8 mouse cellular contexts compared by ENCODE assay signal in the genomic region with DNA sequence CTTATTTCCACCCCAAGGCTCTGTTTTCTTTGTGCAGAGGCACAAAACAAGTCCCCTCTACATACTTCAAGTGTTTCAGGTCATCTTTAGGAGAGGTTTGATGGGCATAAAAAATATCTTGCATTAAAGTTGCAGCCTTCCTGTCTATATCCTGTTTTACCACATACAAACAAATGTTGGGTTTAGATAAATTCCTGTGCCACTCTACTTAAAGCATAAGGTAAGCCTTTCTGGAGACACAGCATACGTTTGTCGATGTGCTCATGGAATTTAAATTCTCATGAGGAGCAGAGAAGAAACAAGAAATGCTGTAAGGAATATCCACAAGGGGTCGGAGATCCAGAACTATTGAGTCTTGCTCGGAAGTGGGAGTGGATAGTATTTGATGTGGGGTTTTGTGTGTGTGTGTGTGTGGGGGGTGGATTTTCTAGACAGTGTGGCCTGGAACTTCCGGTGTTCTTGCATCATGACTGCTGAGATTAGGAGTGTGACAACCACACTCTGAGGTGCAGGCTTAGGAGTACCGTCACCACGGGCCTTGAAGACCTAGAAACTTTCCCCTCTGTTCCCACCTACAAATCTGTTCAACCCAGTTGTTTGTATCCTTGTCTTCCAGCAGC. TPM values are rescaled to one million over a fixed set of nuclear protein-coding genes. Genes with fewer than 3 reads are reported as not detected.
DNase-seq lines count a peak whose midpoint lies in the region; ATAC-seq and TF ChIP-seq lines count a peak whose summit lies in the region.

No protein-coding gene starts in this region.

- H3K4me3 ChIP-seq in G1E (ENCODE audit: low read depth, low read length), result peak overlapping the region; percentile 65; the same call in 1 of the 2 replicates
- H3K4me3 ChIP-seq in hindbrain, embryonic 14.5 days (replicated peaks; ENCODE audit: low read length), result peak overlapping the region; percentile 32; the same call in 1 of the 2 replicates
- H3K4me3 ChIP-seq in midbrain, embryonic 10.5 days, result peak overlapping the region; percentile 49

- ATAC-seq in G1E (ENCODE audit: extremely low read depth, insufficient number of reproducible peaks, low FRiP score, poor library complexity, severe bottlenecking), result no peak
- ATAC-seq in hindbrain, embryonic 14.5 days (ENCODE audit: low FRiP score), result no peak
- ATAC-seq in erythroid progenitor cell, adult 5-6 weeks (replicated peaks; ENCODE audit: low FRiP score, poor library complexity, severe bottlenecking), result no peak

- peak; percentile 92 for DNase-seq in heart, adult 11 months
- DNase-seq in heart, postnatal 4 days, result no peak
- DNase-seq in G1E (ENCODE audit: low spot score), result no peak
- no peak for DNase-seq in hindbrain, embryonic 14.5 days (ENCODE audit: low spot score)
- no peak for DNase-seq in midbrain, embryonic 10.5 days (ENCODE audit: low spot score)
- no peak for DNase-seq in spleen, postnatal 14 days (ENCODE audit: low spot score in 2 of 2)
- DNase-seq in layer of hippocampus, postnatal 14 days (ENCODE audit: low spot score in 2 of 2), result no peak

- peak overlapping the region; percentile 46; the same call in 1 of the 2 replicates for H3K9ac ChIP-seq in hindbrain, embryonic 14.5 days

- no peak for TF ChIP-seq CTCF in G1E (IDR thresholded peaks at IDR 0.05; ENCODE audit: low read depth, low read length)

- H3K9me3 ChIP-seq in G1E (replicated peaks), result no peaks in the 10 kb centered on the region; the same call in 1 of the 2 replicates
- no peaks in the 10 kb centered on the region for H3K9me3 ChIP-seq in hindbrain, embryonic 14.5 days (ENCODE audit: control insufficient read depth, low read length)
- H3K9me3 ChIP-seq in midbrain, embryonic 10.5 days (replicated peaks), result no peaks in the 10 kb centered on the region

- H3K4me1 ChIP-seq in G1E (ENCODE audit: insufficient read depth, low read depth, low read length), result peaks cover 33% of the 10 kb centered on the region
- H3K4me1 ChIP-seq in hindbrain, embryonic 14.5 days (replicated peaks; ENCODE audit: control insufficient read depth, insufficient read depth, low read length), result peaks cover 13% of the 10 kb centered on the region
- H3K4me1 ChIP-seq in midbrain, embryonic 10.5 days, result peaks cover 26% of the 10 kb centered on the region

- no peaks in the 10 kb centered on the region for H3K27me3 ChIP-seq in G1E (ENCODE audit: insufficient read depth, low read length)
- H3K27me3 ChIP-seq in hindbrain, embryonic 14.5 days (ENCODE audit: control insufficient read depth, insufficient read depth, low read length), result no peaks in the 10 kb centered on the region
- no peaks in the 10 kb centered on the region for H3K27me3 ChIP-seq in midbrain, embryonic 10.5 days (ENCODE audit: low read depth, poor library complexity, severe bottlenecking)

- WGBS in hindbrain, embryonic 14.5 days, result 91% methylated on average over 7 of the region's 7 CpGs
- 93% methylated on average over 7 of the region's 7 CpGs for WGBS in midbrain, embryonic 10.5 days

- no peak overlapping the region for H3K27ac ChIP-seq in hindbrain, embryonic 14.5 days
- peak overlapping the region; percentile 46; the same call in 1 of the 2 replicates for H3K27ac ChIP-seq in midbrain, embryonic 10.5 days (replicated peaks)

- H3K4me2 ChIP-seq in hindbrain, embryonic 14.5 days (replicated peaks), result peak overlapping the region; percentile 60

- peaks cover 53% of the 10 kb centered on the region for H3K36me3 ChIP-seq in G1E (replicated peaks)
- peaks cover 26% of the 10 kb centered on the region for H3K36me3 ChIP-seq in hindbrain, embryonic 14.5 days (replicated peaks; ENCODE audit: control insufficient read depth, insufficient read depth)
- H3K36me3 ChIP-seq in midbrain, embryonic 10.5 days, result peaks cover 39% of the 10 kb centered on the region

RNA-seq across cellular contexts. Expression of gene Lysmd1, which starts 1.7 kb away (rescaled TPM):
- total RNA-seq in heart, postnatal 4 days (2021), result 1 to 10 TPM; 5.3 to 6.0 TPM
- total RNA-seq in G1E (2014; fragmentation: Nextera tagmentation) (5.9 and 7.0 TPM in 2 replicates), G1E (2017) (10.7 and 11.1 TPM in 2 replicates)
- polyA plus RNA-seq in G1E (2012), result 5.6 and 7.4 TPM in 2 replicates
- 34.0 and 35.7 TPM in 2 replicates for polyA plus RNA-seq in hindbrain, embryonic 14.5 days (2014; fragmentation: Nextera tagmentation; extraction: Ambion mirVana)
- polyA plus RNA-seq in midbrain, embryonic 10.5 days (2016; fragmentation: Nextera tagmentation; extraction: Ambion mirVana), result 13.5 and 17.0 TPM in 2 replicates
- 4.6 and 8.3 TPM in 2 replicates for total RNA-seq in erythroid progenitor cell, adult 5-6 weeks (2015; ENCODE audit: low replicate concordance)
- 7.0 and 8.1 TPM in 2 replicates for total RNA-seq in erythroid progenitor cell, adult 5-6 weeks (2017; ENCODE audit: low replicate concordance)
- total RNA-seq in layer of hippocampus, postnatal 14 days (2021), result 10 to 100 TPM; 22.5 to 22.8 TPM

RNA-seq across cellular contexts. Expression of gene Scnm1, which starts 1.7 kb away (rescaled TPM):
- total RNA-seq in heart, postnatal 4 days (2021), result 10 to 100 TPM; 33.9 to 34.2 TPM
- total RNA-seq in G1E (2014; fragmentation: Nextera tagmentation) (85.9 and 107 TPM in 2 replicates), G1E (2017) (76.8 and 81.5 TPM in 2 replicates)
- polyA plus RNA-seq in G1E (2012), result 7.1 and 8.2 TPM in 2 replicates
- 71.4 and 82.4 TPM in 2 replicates for polyA plus RNA-seq in hindbrain, embryonic 14.5 days (2014; fragmentation: Nextera tagmentation; extraction: Ambion mirVana)
- 79.5 and 88.6 TPM in 2 replicates for polyA plus RNA-seq in midbrain, embryonic 10.5 days (2016; fragmentation: Nextera tagmentation; extraction: Ambion mirVana)
- 35.0 and 41.1 TPM in 2 replicates for total RNA-seq in erythroid progenitor cell, adult 5-6 weeks (2015; ENCODE audit: low replicate concordance)
- 34.9 and 43.6 TPM in 2 replicates for total RNA-seq in erythroid progenitor cell, adult 5-6 weeks (2017; ENCODE audit: low replicate concordance)
- total RNA-seq in layer of hippocampus, postnatal 14 days (2021), result 10 to 100 TPM; 39.6 to 41.2 TPM

RNA-seq across cellular contexts. Expression of gene Tnfaip8l2, which starts 6.6 kb away (rescaled TPM):
- total RNA-seq in heart, postnatal 4 days (2021), result 1 to 10 TPM in 1 of 2 experiments, under 1 TPM in 1; 0.54 to 1.2 TPM
- total RNA-seq in G1E (2014; fragmentation: Nextera tagmentation), result not detected in 2 replicates
- total RNA-seq in G1E (2017), result 0.16 TPM in 1 of 2 replicates, not detected in the other
- polyA plus RNA-seq in G1E (2012), result not detected in 2 replicates
- 2.3 and 2.7 TPM in 2 replicates for polyA plus RNA-seq in hindbrain, embryonic 14.5 days (2014; fragmentation: Nextera tagmentation; extraction: Ambion mirVana)
- polyA plus RNA-seq in midbrain, embryonic 10.5 days (2016; fragmentation: Nextera tagmentation; extraction: Ambion mirVana), result 1.8 and 3.0 TPM in 2 replicates
- total RNA-seq in erythroid progenitor cell, adult 5-6 weeks (2015; ENCODE audit: low replicate concordance), result 7.5 and 18.0 TPM in 2 replicates
- 4.4 and 8.6 TPM in 2 replicates for total RNA-seq in erythroid progenitor cell, adult 5-6 weeks (2017; ENCODE audit: low replicate concordance)
- 1 to 10 TPM; 2.3 to 3.0 TPM for total RNA-seq in layer of hippocampus, postnatal 14 days (2021)

RNA-seq across cellular contexts. Expression of gene Tmod4, which starts 11.3 kb away (rescaled TPM):
- total RNA-seq in heart, postnatal 4 days (2021), result 1 to 10 TPM; 3.2 to 3.4 TPM
- 9.9 and 11.7 TPM in 2 replicates for total RNA-seq in G1E (2014; fragmentation: Nextera tagmentation)
- total RNA-seq in G1E (2017), result 3.3 and 4.5 TPM in 2 replicates
- 0.17 and 0.22 TPM in 2 replicates for polyA plus RNA-seq in G1E (2012)
- polyA plus RNA-seq in hindbrain, embryonic 14.5 days (2014; fragmentation: Nextera tagmentation; extraction: Ambion mirVana), result 0.61 and 1.7 TPM in 2 replicates
- polyA plus RNA-seq in midbrain, embryonic 10.5 days (2016; fragmentation: Nextera tagmentation; extraction: Ambion mirVana), result 0.27 and 0.88 TPM in 2 replicates
- total RNA-seq in erythroid progenitor cell, adult 5-6 weeks (2015; ENCODE audit: low replicate concordance), result not detected in 2 replicates
- total RNA-seq in erythroid progenitor cell, adult 5-6 weeks (2017; ENCODE audit: low replicate concordance), result not detected in 2 replicates
- total RNA-seq in layer of hippocampus, postnatal 14 days (2021), result 1 to 10 TPM in 1 of 2 experiments, under 1 TPM in 1; 0.83 to 1.5 TPM

RNA-seq across cellular contexts. Expression of gene Sema6c, which starts 24.7 kb away (rescaled TPM):
- 1 to 10 TPM; 7.5 to 8.1 TPM for total RNA-seq in heart, postnatal 4 days (2021)
- total RNA-seq in G1E (2014; fragmentation: Nextera tagmentation) (1.9 and 3.4 TPM in 2 replicates), G1E (2017) (0.52 and 0.71 TPM in 2 replicates)
- polyA plus RNA-seq in G1E (2012), result 1.6 and 1.8 TPM in 2 replicates
- 35.8 and 36.5 TPM in 2 replicates for polyA plus RNA-seq in hindbrain, embryonic 14.5 days (2014; fragmentation: Nextera tagmentation; extraction: Ambion mirVana)
- 7.6 and 10.8 TPM in 2 replicates for polyA plus RNA-seq in midbrain, embryonic 10.5 days (2016; fragmentation: Nextera tagmentation; extraction: Ambion mirVana)
- not detected in 2 replicates for total RNA-seq in erythroid progenitor cell, adult 5-6 weeks (2015; ENCODE audit: low replicate concordance)
- total RNA-seq in erythroid progenitor cell, adult 5-6 weeks (2017; ENCODE audit: low replicate concordance), result not detected in 2 replicates
- total RNA-seq in layer of hippocampus, postnatal 14 days (2021), result 10 to 100 TPM; 48.6 to 52.6 TPM
